Mouse (Mus musculus): ENCODE measurements around the gene Efcab11. TPM values are rescaled to one million over a fixed set of nuclear protein-coding genes. Genes with fewer than 3 reads are reported as not detected.
"Not testable (repeated sequence)": the region's sequence is repeated elsewhere in the genome, so short reads cannot be mapped to it uniquely, and the experiment has no call there.

Efcab11 gene
- polyA plus RNA-seq, 2 experiments: 6.4 to 8.3 TPM

DNA sequence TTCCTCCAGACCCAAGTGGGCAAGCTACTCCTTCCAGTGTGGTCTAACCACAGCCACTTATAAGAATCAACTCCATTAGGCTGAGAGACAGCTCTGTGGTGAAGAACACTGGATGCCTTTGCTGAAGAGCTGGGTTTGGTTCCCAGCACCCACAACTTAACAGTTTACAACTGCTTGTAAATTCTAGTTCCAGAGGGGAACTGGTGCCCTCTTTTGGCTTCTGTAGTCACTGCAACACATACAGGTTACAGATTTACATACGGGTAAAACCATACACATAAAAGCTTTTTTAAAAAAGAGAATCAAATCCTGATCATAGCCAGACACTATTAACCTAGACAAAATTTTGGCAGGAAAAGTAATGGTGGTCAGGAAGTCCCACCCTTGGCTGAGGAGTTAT, 50.8 kb downstream of the Efcab11 start:
- H3K4me3 ChIP-seq (replicated peaks; ENCODE audit: low read length): no peak overlapping the region
- ATAC-seq (ENCODE audit: low FRiP score, low read depth) (no peak), DNase-seq (ENCODE audit: low spot score) (no peak)
- no peaks in the 10 kb centered on the region for H3K27me3 ChIP-seq (ENCODE audit: control insufficient read depth, insufficient read depth, low read length)
- no peak overlapping the region for H3K9ac ChIP-seq (ENCODE audit: low read depth, low read length, severe bottlenecking)
- no peaks in the 10 kb centered on the region for H3K9me3 ChIP-seq (ENCODE audit: control insufficient read depth, low read length)
- H3K36me3 ChIP-seq (ENCODE audit: control insufficient read depth, insufficient read depth, low read length): no peaks in the 10 kb centered on the region
- H3K27ac ChIP-seq (replicated peaks; ENCODE audit: low read depth, low read length): no peak overlapping the region
- WGBS: 83% methylated on average over 1 of the region's 1 CpGs
- no peaks in the 10 kb centered on the region for H3K4me1 ChIP-seq (ENCODE audit: control insufficient read depth, insufficient read depth, low read length)
- H3K4me2 ChIP-seq (replicated peaks; ENCODE audit: low read depth, low read length, severe bottlenecking): no peak overlapping the region
- TF ChIP-seq POLR2A (IDR thresholded peaks at IDR 0.05; ENCODE audit: borderline replicate concordance, extremely low read depth, insufficient read depth, insufficient read length): no peak

- 76% methylated on average over 4 of the region's 4 CpGs for WGBS
- no peak for TF ChIP-seq POLR2A (IDR thresholded peaks at IDR 0.05; ENCODE audit: borderline replicate concordance, extremely low read depth, insufficient read depth, insufficient read length)
- Histone ChIP-seq H3K9ac (ENCODE audit: low read depth, low read length, severe bottlenecking) (no peak overlapping the region), H3K27ac (replicated peaks; ENCODE audit: low read depth, low read length) (0 out of 2 replicates have a peak overlapping the region, but pooled peaks have one; percentile 8), H3K4me1 (ENCODE audit: control insufficient read depth, insufficient read depth, low read length) (0 out of 2 replicates have a peak, but pooled peaks cover 6% of the 10 kb centered on the region), H3K27me3 (ENCODE audit: control insufficient read depth, insufficient read depth, low read length) (no peaks in the 10 kb centered on the region), H3K9me3 (ENCODE audit: control insufficient read depth, low read length) (no peaks in the 10 kb centered on the region), H3K36me3 (ENCODE audit: control insufficient read depth, insufficient read depth, low read length) (no peaks in the 10 kb centered on the region; the same call in 1 of the 2 replicates), H3K4me3 (replicated peaks; ENCODE audit: low read length) (no peak overlapping the region), H3K4me2 (replicated peaks; ENCODE audit: low read depth, low read length, severe bottlenecking) (no peak overlapping the region)
- ATAC-seq (ENCODE audit: low FRiP score, low read depth) (no peak), DNase-seq (ENCODE audit: low spot score) (no peak)
Observed at GRCm38 (mm10) chr12:99822591-99822990, 61.6 kb downstream of the Efcab11 start.

- no peak for DNase-seq (ENCODE audit: low spot score)
- H3K9me3 ChIP-seq (ENCODE audit: control insufficient read depth, low read length): no peaks in the 10 kb centered on the region
- no peak overlapping the region for H3K9ac ChIP-seq (ENCODE audit: low read depth, low read length, severe bottlenecking)
- no peak overlapping the region for H3K27ac ChIP-seq (replicated peaks; ENCODE audit: low read depth, low read length)
- no peak overlapping the region for H3K4me3 ChIP-seq (replicated peaks; ENCODE audit: low read length)
- no peaks in the 10 kb centered on the region; the same call in 1 of the 2 replicates for H3K36me3 ChIP-seq (ENCODE audit: control insufficient read depth, insufficient read depth, low read length)
- H3K4me2 ChIP-seq (replicated peaks; ENCODE audit: low read depth, low read length, severe bottlenecking): no peak overlapping the region
- TF ChIP-seq POLR2A (IDR thresholded peaks at IDR 0.05; ENCODE audit: borderline replicate concordance, extremely low read depth, insufficient read depth, insufficient read length): no peak
- WGBS: 77% methylated on average over 12 of the region's 12 CpGs
- 0 out of 2 replicates have a peak, but pooled peaks cover 6% of the 10 kb centered on the region for H3K4me1 ChIP-seq (ENCODE audit: control insufficient read depth, insufficient read depth, low read length)
- no peak for ATAC-seq (ENCODE audit: low FRiP score, low read depth)
- no peaks in the 10 kb centered on the region for H3K27me3 ChIP-seq (ENCODE audit: control insufficient read depth, insufficient read depth, low read length)
Observed at GRCm38 (mm10) chr12:99821309-99821934, 62.8 kb downstream of the Efcab11 start.

GRCm38 (mm10) chr12:99819186-99819974, 64.9 kb downstream of the Efcab11 start:
- 0 out of 2 replicates have a peak, but pooled peaks cover 4% of the 10 kb centered on the region for H3K4me1 ChIP-seq (ENCODE audit: control insufficient read depth, insufficient read depth, low read length)
- WGBS: 23% methylated on average over 4 of the region's 4 CpGs
- no peak overlapping the region for H3K4me2 ChIP-seq (replicated peaks; ENCODE audit: low read depth, low read length, severe bottlenecking)
- H3K27me3 ChIP-seq (ENCODE audit: control insufficient read depth, insufficient read depth, low read length): no peaks in the 10 kb centered on the region
- ATAC-seq (ENCODE audit: low FRiP score, low read depth): peak; percentile 80
- TF ChIP-seq POLR2A (IDR thresholded peaks at IDR 0.05; ENCODE audit: borderline replicate concordance, extremely low read depth, insufficient read depth, insufficient read length): no peak
- no peaks in the 10 kb centered on the region for H3K36me3 ChIP-seq (ENCODE audit: control insufficient read depth, insufficient read depth, low read length)
- peak; percentile 70 for DNase-seq (ENCODE audit: low spot score)
- H3K9ac ChIP-seq (ENCODE audit: low read depth, low read length, severe bottlenecking): no peak overlapping the region
- 0 out of 2 replicates have a peak overlapping the region, but pooled peaks have one; percentile 9 for H3K27ac ChIP-seq (replicated peaks; ENCODE audit: low read depth, low read length)
- no peaks in the 10 kb centered on the region for H3K9me3 ChIP-seq (ENCODE audit: control insufficient read depth, low read length)
- H3K4me3 ChIP-seq (replicated peaks; ENCODE audit: low read length): no peak overlapping the region

GRCm38 (mm10) chr12:99818006-99818405, 66.2 kb downstream of the Efcab11 start:
- not testable (repeated sequence) for DNase-seq (ENCODE audit: low spot score); H3K4me3 ChIP-seq (replicated peaks; ENCODE audit: low read length); H3K9me3 ChIP-seq (ENCODE audit: control insufficient read depth, low read length); H3K9ac ChIP-seq (ENCODE audit: low read depth, low read length, severe bottlenecking); ATAC-seq (ENCODE audit: low FRiP score, low read depth); H3K27me3 ChIP-seq (ENCODE audit: control insufficient read depth, insufficient read depth, low read length); H3K4me1 ChIP-seq (ENCODE audit: control insufficient read depth, insufficient read depth, low read length); H3K4me2 ChIP-seq (replicated peaks; ENCODE audit: low read depth, low read length, severe bottlenecking); H3K27ac ChIP-seq (replicated peaks; ENCODE audit: low read depth, low read length); H3K36me3 ChIP-seq (ENCODE audit: control insufficient read depth, insufficient read depth, low read length)
- WGBS: 95% methylated on average over 16 of the region's 16 CpGs
